Mouse (Mus musculus): ENCODE measurements around the gene Gm5128.
"Not testable (repeated sequence)": the region's sequence is repeated elsewhere in the genome, so short reads cannot be mapped to it uniquely, and the experiment has no call there.

GRCm38 (mm10) chrX:135421203-135421602, 48.1 kb downstream of the Gm5128 start:
- TF ChIP-seq POLR2A (IDR thresholded peaks at IDR 0.05; ENCODE audit: control insufficient read depth, low read depth, low read length); CTCF (IDR thresholded peaks at IDR 0.05; ENCODE audit: control insufficient read depth, insufficient read depth, insufficient replicate concordance, low read depth, low read length): not testable (repeated sequence)
